Mouse (Mus musculus) forebrain, postnatal 0 days (tissue): ENCODE measurements at regions not wholly inside any gene's neighbourhood (a gene's known extent, or its start where the extent isn't known, plus 50 kb on each side); places are given as distances from the start of the nearest gene placed in this dataset.

Experiments
- ATAC-seq: fragments of 200-750 bp; cut with Nextera tagmentation; 2 replicates; pipeline ENCODE4 v1.8.0; 2017; ENCODE audit warnings: mild to moderate bottlenecking, moderate library complexity
- DNase-seq: peaks from one replicate; pipeline ENCODE4 v3.0.0-alpha.2; 2015
- H3K27ac ChIP-seq: fragments of 300-500 bp; sonication (generic); 2 replicates; pipeline ENCODE4 v1.5.1; 2014; ENCODE audit warnings: low read depth, mild to moderate bottlenecking, antibody characterized with exemption, low read length, moderate library complexity, mixed read lengths
- H3K27me3 ChIP-seq: fragments of 300-500 bp; sonication (generic); 2 replicates; pipeline ENCODE4 v1.6.1; 2014; ENCODE audit warnings: mild to moderate bottlenecking, low read length, mixed read lengths; ENCODE audit not compliant: insufficient read depth
- H3K36me3 ChIP-seq: fragments of 300-500 bp; sonication (generic); 2 replicates; pipeline ENCODE4 v1.6.1; 2014; ENCODE audit warnings: mild to moderate bottlenecking, moderate library complexity; ENCODE audit not compliant: insufficient read depth
- H3K4me1 ChIP-seq: fragments of 300-500 bp; sonication (generic); 2 replicates; pipeline ENCODE4 v1.6.1; 2014; ENCODE audit warnings: antibody characterized with exemption; ENCODE audit not compliant: insufficient read depth
- H3K4me2 ChIP-seq: fragments of 300-500 bp; sonication (generic); 2 replicates; pipeline ENCODE4 v1.6.1; 2014; ENCODE audit warnings: low read depth, mild to moderate bottlenecking, moderate library complexity
- H3K4me3 ChIP-seq: fragments of 300-500 bp; sonication (generic); 2 replicates; pipeline ENCODE4 v1.5.1; 2014; ENCODE audit warnings: low read depth, low read length, mixed read lengths
- H3K9ac ChIP-seq: fragments of 300-500 bp; sonication (generic); 2 replicates; pipeline ENCODE4 v1.6.1; 2014; ENCODE audit warnings: mild to moderate bottlenecking
- H3K9me3 ChIP-seq: fragments of 300-500 bp; sonication (generic); 2 replicates; pipeline ENCODE4 v1.6.1; 2016; ENCODE audit warnings: low read length
- CTCF ChIP-seq: sonication (generic); IDR thresholded peaks from 2 replicates; pipeline ENCODE4 v1.5.1; 2016; ENCODE audit warnings: antibody characterized with exemption, control low read depth, low read depth
- WGBS: fragments of 180-500 bp; shearing (Covaris S2); extraction: QIAGEN DNeasy Blood & Tissue Kit; methylation state at CpG from one replicate; pipeline ENCODE4 v1.1.7; 2014; 5-methylcytosine and 5-hydroxymethylcytosine counted together

- Histone ChIP-seq H3K4me3 (no peak overlapping the region), H3K9me3 (no peaks in the 10 kb centered on the region), H3K9ac (no peak overlapping the region), H3K4me2 (no peak overlapping the region), H3K36me3 (no peaks in the 10 kb centered on the region), H3K27ac (no peak overlapping the region), H3K27me3 (no peaks in the 10 kb centered on the region), H3K4me1 (0 out of 2 replicates have a peak, but pooled peaks cover 5% of the 10 kb centered on the region)
- 83% methylated on average over 5 of the region's 5 CpGs for WGBS
- TF ChIP-seq CTCF: no peak
- DNase-seq (no peak), ATAC-seq (no peak)
Observed at GRCm38 (mm10) chr2:178715500-178716245, 285.3 kb downstream of the Cdh26 start.

GRCm38 (mm10) chr2:178718048-178718447, 287.7 kb downstream of the Cdh26 start:
- 80% methylated on average over 5 of the region's 5 CpGs for WGBS
- no peaks in the 10 kb centered on the region for H3K4me1 ChIP-seq
- TF ChIP-seq CTCF: no peak
- H3K9ac ChIP-seq: no peak overlapping the region
- H3K4me2 ChIP-seq: no peak overlapping the region
- H3K36me3 ChIP-seq: no peaks in the 10 kb centered on the region
- DNase-seq: no peak
- no peaks in the 10 kb centered on the region for H3K27me3 ChIP-seq
- no peak overlapping the region for H3K27ac ChIP-seq
- no peak overlapping the region for H3K4me3 ChIP-seq
- H3K9me3 ChIP-seq: no peaks in the 10 kb centered on the region
- no peak for ATAC-seq

GRCm38 (mm10) chr2:178723455-178723854, 293.1 kb downstream of the Cdh26 start:
- no peak overlapping the region for H3K4me2 ChIP-seq
- no peaks in the 10 kb centered on the region for H3K9me3 ChIP-seq
- no peaks in the 10 kb centered on the region for H3K4me1 ChIP-seq
- no peak overlapping the region for H3K4me3 ChIP-seq
- no peak overlapping the region for H3K27ac ChIP-seq
- H3K27me3 ChIP-seq: no peaks in the 10 kb centered on the region
- 50% methylated on average over 3 of the region's 3 CpGs for WGBS
- ATAC-seq (no peak), DNase-seq (no peak)
- no peak for TF ChIP-seq CTCF
- no peak overlapping the region for H3K9ac ChIP-seq
- no peaks in the 10 kb centered on the region for H3K36me3 ChIP-seq

GRCm38 (mm10) chr2:178724228-178724627, 293.9 kb downstream of the Cdh26 start:
- no peak overlapping the region for H3K4me2 ChIP-seq
- no peaks in the 10 kb centered on the region for H3K4me1 ChIP-seq
- no peak overlapping the region for H3K27ac ChIP-seq
- no peaks in the 10 kb centered on the region for H3K9me3 ChIP-seq
- DNase-seq (no peak), ATAC-seq (peak; percentile 58; the same call in 1 of the 2 replicates)
- H3K9ac ChIP-seq: no peak overlapping the region
- WGBS: 9% methylated on average over 5 of the region's 5 CpGs
- H3K36me3 ChIP-seq: no peaks in the 10 kb centered on the region
- no peak overlapping the region for H3K4me3 ChIP-seq
- TF ChIP-seq CTCF: peak; percentile 23; the same call in 1 of the 2 replicates
- no peaks in the 10 kb centered on the region for H3K27me3 ChIP-seq

- H3K27me3 ChIP-seq: no peaks in the 10 kb centered on the region
- H3K4me3 ChIP-seq: no peak overlapping the region
- no peaks in the 10 kb centered on the region for H3K4me1 ChIP-seq
- no peaks in the 10 kb centered on the region for H3K36me3 ChIP-seq
- ATAC-seq (peak; percentile 63; the same call in 1 of the 2 replicates), DNase-seq (no peak)
- TF ChIP-seq CTCF: no peak
- WGBS: 8% methylated on average over 17 of the region's 17 CpGs
- peak overlapping the region; percentile 26; the same call in 1 of the 2 replicates for H3K4me2 ChIP-seq
- H3K9ac ChIP-seq: no peak overlapping the region
- no peak overlapping the region for H3K27ac ChIP-seq
- no peaks in the 10 kb centered on the region for H3K9me3 ChIP-seq
Observed at GRCm38 (mm10) chr2:178727930-178728793, 297.8 kb downstream of the Cdh26 start.

- 11% methylated on average over 7 of the region's 7 CpGs for WGBS
- H3K27me3 ChIP-seq: no peaks in the 10 kb centered on the region
- no peaks in the 10 kb centered on the region for H3K4me1 ChIP-seq
- TF ChIP-seq CTCF: no peak
- no peak for DNase-seq
- H3K4me2 ChIP-seq: peak overlapping the region; percentile 26; the same call in 1 of the 2 replicates
- H3K27ac ChIP-seq: no peak overlapping the region
- no peak overlapping the region for H3K4me3 ChIP-seq
- no peak for ATAC-seq
- H3K9ac ChIP-seq: no peak overlapping the region
- H3K9me3 ChIP-seq: no peaks in the 10 kb centered on the region
- no peaks in the 10 kb centered on the region for H3K36me3 ChIP-seq
Observed at GRCm38 (mm10) chr2:178728794-178729120, 298.4 kb downstream of the Cdh26 start.

- H3K4me2 ChIP-seq: no peak overlapping the region
- no peaks in the 10 kb centered on the region for H3K27me3 ChIP-seq
- H3K4me1 ChIP-seq: no peaks in the 10 kb centered on the region
- no peak for ATAC-seq
- H3K27ac ChIP-seq: no peak overlapping the region
- no peak overlapping the region for H3K4me3 ChIP-seq
- no peak for DNase-seq
- no peaks in the 10 kb centered on the region for H3K36me3 ChIP-seq
- TF ChIP-seq CTCF: no peak
- H3K9ac ChIP-seq: no peak overlapping the region
- WGBS: 21% methylated on average over 2 of the region's 2 CpGs
- H3K9me3 ChIP-seq: 0 out of 2 replicates have a peak, but pooled peaks cover 4% of the 10 kb centered on the region
Observed at GRCm38 (mm10) chr2:178735099-178735498, 304.8 kb downstream of the Cdh26 start.
